Mouse (Mus musculus) splenic B cell, adult 2 months (primary cell): Measurements from ENCODE around the gene Nt5m.

Source experiments
- DNase-seq: peaks from one replicate; pipeline ENCODE4 v3.0.0-alpha.2; 2011; ENCODE audit warnings: low read depth, low spot score
- H3K27me3 ChIP-seq: 2 replicates; pipeline ENCODE4 v1.6.1; 2012; ENCODE audit warnings: mild to moderate bottlenecking, low read length, moderate library complexity, mixed read lengths; ENCODE audit not compliant: control insufficient read depth, poor library complexity, insufficient read depth, severe bottlenecking
- H3K36me3 ChIP-seq: 2 replicates; pipeline ENCODE4 v1.6.1; 2012; ENCODE audit warnings: mild to moderate bottlenecking, low read length, moderate library complexity, mixed read lengths; ENCODE audit not compliant: control insufficient read depth, poor library complexity, insufficient read depth, severe bottlenecking

Nt5m gene

DNA sequence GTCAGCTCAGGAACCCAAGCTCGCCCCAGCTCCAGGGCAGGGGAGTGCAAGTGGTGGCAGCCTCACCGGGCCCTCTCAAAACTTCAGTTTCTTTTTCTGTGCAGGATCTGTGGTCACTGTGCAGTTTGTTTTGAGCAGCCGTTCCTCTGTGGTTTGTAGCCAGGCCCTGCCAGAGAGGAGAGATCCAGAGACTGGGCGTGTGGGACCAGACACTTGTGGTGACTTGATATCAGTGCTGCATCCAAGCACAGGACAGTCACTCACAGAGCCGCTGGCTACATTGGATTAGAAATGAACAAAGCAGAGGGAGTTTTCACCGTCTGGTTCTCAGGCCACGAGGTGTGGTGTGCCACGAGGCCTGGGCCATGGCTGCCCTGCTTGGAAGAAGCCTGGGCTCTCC, 32.9 kb downstream of the Nt5m start:
- Histone ChIP-seq H3K27me3 (no peaks in the 10 kb centered on the region), H3K36me3 (peaks cover 3% of the 10 kb centered on the region; the same call in 1 of the 2 replicates)
- no peak for DNase-seq

DNA sequence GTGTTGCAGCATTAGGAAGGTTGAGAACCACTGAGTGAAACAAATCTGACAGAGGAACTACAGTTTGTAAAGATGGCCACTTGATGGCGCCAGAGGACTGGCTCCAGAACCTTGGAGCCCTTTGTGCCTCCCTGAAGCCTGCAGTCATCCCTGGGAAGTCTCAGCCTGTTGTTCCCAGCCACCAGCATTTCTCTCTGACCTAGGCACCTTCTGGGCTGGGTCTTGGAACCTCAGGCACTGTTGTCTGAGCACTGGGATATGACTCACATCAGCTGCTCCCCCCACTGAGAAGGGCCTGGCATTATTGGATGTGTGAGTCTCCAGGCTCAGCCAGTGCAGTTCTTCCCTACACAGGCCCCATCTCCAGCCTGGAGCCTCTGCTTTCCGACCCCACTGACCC, 40.8 kb downstream of the Nt5m start:
- DNase-seq: peak; percentile 80
- Histone ChIP-seq H3K36me3 (peaks cover 3% of the 10 kb centered on the region; the same call in 1 of the 2 replicates), H3K27me3 (no peaks in the 10 kb centered on the region)

DNA sequence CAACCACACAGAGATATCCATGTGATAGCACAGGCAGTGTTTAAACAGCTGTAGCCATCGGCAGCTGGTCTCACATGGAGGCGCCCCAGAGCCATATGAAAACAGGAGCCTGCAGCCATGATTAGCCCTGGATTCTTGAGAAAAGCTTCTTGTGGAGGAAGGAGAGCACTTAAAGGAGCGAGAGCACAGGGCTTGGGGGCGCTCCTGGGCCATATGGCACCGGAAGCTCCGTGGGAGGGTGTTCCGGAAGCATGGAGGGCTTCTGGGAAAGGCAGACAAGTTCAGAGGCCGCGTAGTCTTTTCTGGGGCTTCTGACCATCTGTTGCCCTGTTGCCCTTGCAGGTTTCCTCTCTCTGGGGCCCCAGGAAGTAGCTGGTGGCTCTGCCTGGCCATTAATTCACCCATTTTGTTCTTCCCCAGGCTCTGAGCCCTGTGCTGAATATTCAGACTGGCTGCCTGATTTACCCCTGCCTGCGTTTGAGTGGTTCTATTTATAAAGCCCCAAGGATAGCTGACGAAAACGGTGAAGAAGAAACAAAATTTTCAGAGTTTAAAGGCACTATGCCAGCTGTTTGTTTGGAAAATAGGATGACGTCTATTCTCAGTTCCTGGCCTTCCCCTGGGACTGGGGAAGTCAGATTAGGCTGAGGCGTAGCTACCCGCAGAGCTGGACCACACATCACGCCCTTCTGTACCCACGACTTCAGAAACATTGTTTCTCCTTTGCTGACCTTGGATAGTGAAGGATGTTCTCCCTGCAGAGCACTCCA, 46.2 kb downstream of the Nt5m start:
- no peaks in the 10 kb centered on the region for H3K27me3 ChIP-seq
- no peaks in the 10 kb centered on the region for H3K36me3 ChIP-seq
- peak; percentile 30 for DNase-seq

DNA sequence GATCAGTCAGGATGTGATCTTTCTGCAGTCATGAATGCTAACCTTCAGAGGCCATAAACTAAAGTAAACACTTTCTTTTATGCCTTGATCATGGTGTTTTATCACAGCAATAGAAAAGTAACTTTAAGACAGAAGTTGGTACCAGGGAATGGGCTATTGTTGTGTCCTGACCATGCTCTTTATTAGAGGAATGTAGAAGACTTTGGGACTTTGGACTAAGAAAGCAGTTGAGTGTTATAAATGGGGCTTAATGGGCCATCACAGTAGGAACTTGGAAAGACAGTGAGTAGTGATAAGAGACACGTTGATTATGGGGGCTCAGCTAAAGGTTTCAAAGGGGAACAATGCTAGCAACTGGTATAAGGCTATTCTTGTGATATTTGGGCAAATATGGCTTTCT, 47.7 kb downstream of the Nt5m start:
- Histone ChIP-seq H3K36me3 (no peaks in the 10 kb centered on the region), H3K27me3 (no peaks in the 10 kb centered on the region)
- DNase-seq: no peak

DNA sequence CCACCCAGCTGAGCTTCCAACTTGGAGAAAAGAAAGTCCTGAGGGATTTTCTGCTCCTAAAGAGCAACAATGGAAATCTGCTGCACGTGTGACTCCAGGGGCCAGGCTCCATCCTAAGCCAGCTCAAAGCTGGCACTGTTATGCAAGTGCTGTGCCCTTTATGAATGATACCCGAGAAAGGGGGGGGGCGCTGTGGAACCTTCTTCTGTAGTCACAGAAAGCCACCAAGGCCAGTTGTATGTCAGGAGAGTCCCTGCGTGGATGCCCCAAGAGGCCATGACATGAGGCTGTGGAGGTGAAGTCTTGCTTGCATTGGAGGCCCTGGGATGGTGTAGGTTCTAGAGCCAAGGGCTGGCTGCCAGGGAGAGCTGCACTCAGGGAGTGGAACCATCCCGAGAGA, 48.9 kb downstream of the Nt5m start:
- DNase-seq: no peak
- Histone ChIP-seq H3K36me3 (no peaks in the 10 kb centered on the region), H3K27me3 (no peaks in the 10 kb centered on the region)

DNA sequence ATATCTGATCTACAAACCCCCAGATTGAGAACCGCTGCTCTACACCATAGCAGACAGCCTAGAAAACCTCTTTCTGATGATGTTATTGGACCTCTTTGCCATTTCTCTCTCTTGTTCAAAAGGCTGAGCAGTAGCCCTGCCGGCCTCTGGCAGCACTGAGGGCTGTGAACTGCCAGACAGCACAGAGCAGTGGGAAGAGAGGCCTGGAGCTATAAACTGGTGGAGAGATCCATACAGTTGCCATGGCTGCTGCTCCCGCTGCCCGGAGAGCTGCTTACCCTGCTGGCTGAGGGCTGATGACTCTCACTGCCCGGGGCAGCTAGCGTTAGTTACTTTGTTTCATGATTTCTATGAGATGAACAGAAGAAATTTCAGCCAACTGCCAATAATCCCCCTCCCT, 52.6 kb downstream of the Nt5m start:
- DNase-seq: no peak
- H3K27me3 ChIP-seq: no peaks in the 10 kb centered on the region
- no peaks in the 10 kb centered on the region for H3K36me3 ChIP-seq

DNA sequence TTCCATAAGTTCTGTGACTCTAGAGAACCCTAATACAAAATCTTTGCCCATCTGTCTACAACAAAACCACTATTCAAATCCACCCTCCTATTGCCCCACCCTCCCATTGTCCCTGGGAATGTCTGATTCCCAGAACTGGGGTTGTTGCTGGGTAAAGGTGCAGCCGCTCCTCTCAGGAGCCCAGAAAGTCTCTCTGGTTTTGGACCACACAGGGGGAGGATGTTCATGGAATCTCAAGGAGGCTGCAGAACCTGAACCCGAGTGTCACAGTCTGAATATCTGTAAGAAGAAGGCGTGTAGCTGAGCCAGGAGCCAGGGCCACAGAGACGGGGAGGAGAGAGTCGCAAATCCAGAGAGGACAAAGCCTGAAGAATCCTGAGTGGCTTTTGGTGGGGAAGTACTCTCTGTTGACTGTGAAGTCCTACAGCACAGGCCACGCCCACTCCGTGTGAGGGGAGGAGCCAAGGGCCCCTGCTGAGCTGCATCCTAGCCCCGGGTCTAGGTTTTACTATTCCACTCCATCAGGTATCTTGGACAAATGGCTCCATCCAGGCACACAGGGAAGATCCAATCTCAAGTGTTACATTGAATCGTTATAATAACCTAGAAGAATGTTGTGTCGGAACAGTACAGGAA, 54.0 kb downstream of the Nt5m start:
- DNase-seq: peak; percentile 51
- Histone ChIP-seq H3K36me3 (no peaks in the 10 kb centered on the region), H3K27me3 (no peaks in the 10 kb centered on the region)

DNA sequence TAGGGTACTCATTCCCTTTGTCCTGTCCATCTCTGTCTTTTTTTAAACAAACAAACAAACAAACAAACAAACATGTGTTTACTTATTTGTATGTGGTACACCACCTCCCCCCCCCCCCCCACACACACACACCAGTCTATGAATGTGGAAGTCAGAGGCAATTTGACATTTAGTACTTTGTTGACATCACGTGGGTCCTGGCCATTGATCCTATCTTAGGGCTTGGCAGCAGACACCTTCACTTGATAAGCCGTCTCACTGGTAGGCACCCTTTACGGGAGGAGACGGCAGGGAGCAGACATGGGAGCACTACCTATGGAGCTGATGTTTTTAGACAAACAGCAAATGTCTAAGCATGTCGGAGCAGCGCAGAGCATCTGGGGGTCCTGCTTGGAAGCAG, 55.7 kb downstream of the Nt5m start:
- no peaks in the 10 kb centered on the region for H3K36me3 ChIP-seq
- no peaks in the 10 kb centered on the region for H3K27me3 ChIP-seq
- DNase-seq: no peak

DNA sequence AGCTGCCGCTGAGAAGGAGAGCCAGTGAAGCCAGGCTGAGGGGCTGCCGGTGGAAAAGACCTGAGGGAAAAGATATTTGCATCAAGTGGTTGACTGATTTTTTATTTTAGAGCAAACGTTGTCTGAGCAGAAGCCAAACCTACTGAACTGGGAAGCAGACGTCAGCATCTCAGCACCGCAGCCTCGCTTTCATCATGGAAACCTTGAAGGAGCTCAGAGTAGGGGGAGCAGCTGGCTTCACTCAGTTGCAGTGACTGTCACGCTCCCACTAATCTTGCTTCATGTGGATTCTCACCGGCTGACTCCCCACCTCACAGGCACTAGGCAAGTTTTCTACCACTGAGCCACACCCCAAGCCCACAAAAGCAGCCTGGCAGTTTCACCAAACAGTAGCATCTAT, 56.1 kb downstream of the Nt5m start:
- H3K27me3 ChIP-seq: no peaks in the 10 kb centered on the region
- no peaks in the 10 kb centered on the region for H3K36me3 ChIP-seq
- DNase-seq: peak; percentile 86

DNA sequence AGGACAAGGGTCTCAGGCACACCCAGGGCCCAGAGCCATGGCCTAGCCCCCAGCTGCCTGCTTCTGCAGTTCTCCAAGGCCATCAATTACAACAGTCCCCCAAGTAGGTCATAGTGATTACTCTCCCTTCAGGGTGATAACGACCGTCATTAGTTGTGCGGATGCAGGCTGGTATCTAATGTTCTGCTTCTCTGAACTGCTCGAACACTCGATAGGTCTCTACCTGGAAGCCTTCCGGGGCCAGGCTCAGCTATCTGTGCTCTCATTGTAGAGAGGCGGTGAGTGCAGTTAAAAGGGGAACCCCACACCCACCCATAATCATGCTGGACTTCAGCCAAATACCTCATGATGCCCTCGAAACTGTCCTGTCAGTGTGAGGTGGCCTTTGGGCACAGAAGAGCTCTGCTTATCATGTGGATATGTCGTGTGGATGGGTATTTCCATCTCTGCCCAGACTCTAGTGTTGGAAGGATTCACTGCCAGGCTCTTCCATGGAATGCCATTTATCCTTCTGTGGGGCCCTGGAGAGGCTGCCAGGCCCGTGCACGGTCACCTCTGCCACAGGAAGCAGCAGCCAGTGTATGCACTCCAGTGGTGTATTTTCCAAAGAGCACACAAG, 58.8 kb downstream of the Nt5m start:
- no peaks in the 10 kb centered on the region for H3K36me3 ChIP-seq
- peak; percentile 29 for DNase-seq
- no peaks in the 10 kb centered on the region for H3K27me3 ChIP-seq

DNA sequence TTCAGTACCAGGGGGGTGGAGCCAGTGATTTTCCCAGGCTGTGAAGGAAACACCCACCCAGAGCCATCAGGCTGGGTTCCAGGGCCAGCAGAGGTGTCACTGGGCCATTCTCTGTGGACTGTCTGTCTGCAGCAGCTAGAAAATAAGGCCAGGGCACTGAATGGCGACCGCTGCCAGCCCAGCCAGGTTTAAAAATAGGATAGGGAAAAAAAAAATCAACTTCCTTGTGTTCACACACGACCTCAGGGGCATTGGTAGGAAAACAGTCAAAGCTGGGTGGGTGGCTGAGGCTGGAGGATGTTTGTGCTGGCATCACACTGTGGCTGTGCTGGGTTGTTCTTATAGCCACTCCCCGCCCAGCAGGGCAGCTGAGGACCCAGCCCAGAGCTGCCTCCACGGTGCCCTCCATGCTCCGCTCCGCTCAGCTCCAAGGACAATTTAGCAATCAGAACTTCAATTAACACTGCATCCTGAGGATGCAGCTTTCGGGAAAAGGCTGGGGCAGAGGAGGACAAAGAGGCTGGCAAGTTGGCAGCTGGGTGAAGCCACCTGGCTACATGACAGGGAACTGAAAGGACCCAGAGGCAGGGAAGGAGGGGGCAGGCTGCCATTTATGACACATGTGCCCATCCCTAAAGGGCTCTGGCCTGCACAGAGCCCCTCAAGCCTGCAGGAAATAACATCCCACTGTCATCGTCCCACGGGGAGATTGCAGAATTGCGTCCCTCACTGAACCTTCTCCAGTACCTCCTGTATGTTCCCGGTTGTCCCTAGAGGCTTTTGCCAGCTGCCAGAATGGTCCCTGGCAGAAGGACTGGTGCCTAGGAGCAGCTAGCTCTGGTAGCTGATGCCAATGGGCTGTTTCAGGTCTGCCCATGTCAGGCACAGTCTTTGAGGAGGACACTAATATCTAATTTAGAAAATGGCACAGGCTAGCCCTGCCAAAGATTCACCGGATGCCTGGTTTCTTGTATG, 60.8 kb downstream of the Nt5m start:
- H3K36me3 ChIP-seq: no peaks in the 10 kb centered on the region
- peak; percentile 22 for DNase-seq
- no peaks in the 10 kb centered on the region for H3K27me3 ChIP-seq

DNA sequence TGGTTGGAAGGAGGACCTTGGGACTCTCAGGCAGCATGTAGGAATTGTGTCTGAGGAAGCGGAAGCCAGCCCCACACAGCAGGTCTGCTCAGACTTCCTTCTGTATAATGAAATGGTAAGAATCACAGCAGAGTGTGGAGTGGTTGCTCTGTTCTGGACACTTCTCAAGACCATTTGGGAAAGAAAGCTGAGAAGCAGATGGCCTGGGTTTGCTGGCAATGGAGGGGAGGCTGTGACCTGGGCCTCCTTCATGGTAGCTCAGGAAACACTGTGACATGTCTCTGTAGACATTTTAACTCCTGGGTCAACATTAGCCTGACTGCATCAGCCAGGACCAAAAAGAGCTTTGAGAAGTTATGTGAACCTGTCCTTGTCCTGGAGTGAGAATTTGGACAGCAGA, 61.7 kb downstream of the Nt5m start:
- Histone ChIP-seq H3K36me3 (no peaks in the 10 kb centered on the region), H3K27me3 (no peaks in the 10 kb centered on the region)
- DNase-seq: no peak

DNA sequence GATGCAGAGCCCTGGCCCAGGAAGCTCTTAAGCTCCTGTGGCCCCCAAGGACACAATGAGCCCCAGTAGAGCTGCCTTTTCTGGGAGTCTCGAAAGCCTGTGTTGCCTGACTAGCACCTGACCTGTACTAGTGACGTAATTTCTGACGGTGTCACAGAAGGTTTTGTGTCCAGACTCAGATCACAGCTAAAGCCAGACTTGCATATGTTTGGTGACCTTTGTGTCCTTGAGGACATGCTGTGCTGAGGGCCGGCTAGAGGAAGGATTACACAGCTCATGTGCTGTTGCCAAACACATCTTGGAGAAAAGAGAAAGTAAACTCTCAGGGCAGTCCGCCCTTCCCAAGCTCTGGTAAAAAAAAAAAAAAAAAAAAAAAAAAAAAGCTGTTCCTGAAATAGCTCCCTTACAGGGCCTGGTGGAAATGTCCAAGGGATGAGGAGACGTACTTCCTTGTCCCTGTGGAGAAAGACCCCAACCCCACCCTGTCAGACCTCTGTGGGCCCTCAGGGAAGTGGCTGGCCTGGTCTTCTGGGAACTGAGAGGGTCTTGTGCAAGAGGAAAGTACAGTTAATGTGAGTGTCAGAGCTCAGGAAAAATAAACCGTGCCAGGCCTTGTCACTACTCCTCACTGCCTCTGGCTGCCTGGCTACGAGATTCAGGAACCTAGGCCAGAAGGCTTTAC, 62.9 kb downstream of the Nt5m start:
- no peak for DNase-seq
- H3K27me3 ChIP-seq: no peaks in the 10 kb centered on the region
- no peaks in the 10 kb centered on the region for H3K36me3 ChIP-seq

DNA sequence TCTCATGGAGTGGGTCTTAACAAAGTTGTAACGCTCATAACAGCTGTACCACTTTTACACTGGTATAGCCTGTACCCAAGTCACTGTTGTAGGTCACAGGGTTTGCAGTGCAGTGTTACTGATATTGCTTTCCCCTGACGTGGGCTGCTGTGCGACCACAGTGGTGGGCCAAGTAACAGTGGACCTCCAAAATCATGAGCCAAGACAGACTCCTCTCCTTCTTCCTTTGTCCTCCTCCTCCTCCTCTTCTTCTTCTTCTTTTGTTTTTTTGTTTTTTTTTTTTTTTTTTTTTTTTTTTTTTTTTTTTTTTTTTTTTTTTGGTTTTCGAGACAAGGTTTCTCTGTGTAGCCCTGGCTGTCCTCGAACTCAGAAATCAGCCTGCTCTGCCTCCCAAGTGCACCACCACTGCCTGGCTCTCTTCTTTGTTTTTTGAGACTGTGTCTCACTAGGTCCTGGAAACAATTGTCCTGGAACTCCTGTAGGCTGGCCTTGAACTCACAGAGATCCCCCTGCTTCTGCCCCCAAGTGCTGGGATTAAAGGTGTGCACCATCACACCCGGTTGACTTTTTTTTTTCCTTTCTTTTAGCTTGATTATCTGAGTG, 67.4 kb downstream of the Nt5m start:
- no peak for DNase-seq
- no peaks in the 10 kb centered on the region for H3K36me3 ChIP-seq
- no peaks in the 10 kb centered on the region for H3K27me3 ChIP-seq
